Mouse (Mus musculus) intestine, embryonic 14.5 days (tissue): ENCODE measurements around the gene Slc13a5. TPM values are rescaled to one million over a fixed set of nuclear protein-coding genes. Genes with fewer than 3 reads are reported as not detected.

Source experiments
- ATAC-seq: fragments of 200-750 bp; cut with Nextera tagmentation; replicated peaks from 2 replicates; pipeline ENCODE4 v1.8.0; 2017; ENCODE audit warnings: low read depth, moderate number of reproducible peaks, moderate TSS enrichment, moderate library complexity; ENCODE audit not compliant: low FRiP score, low TSS enrichment
- DNase-seq: peaks from one replicate; pipeline ENCODE4 v3.0.0-alpha.2; 2018; ENCODE audit warnings: low spot score
- H3K27ac ChIP-seq: fragments of 300-500 bp; sonication (generic); 2 replicates; pipeline ENCODE4 v1.5.1; 2014; ENCODE audit warnings: low read depth, mild to moderate bottlenecking, control low read depth
- H3K27me3 ChIP-seq: fragments of 300-500 bp; sonication (generic); replicated peaks from 2 replicates; pipeline ENCODE4 v1.6.1; 2014; ENCODE audit warnings: low read length, control low read depth; ENCODE audit not compliant: control insufficient read depth, insufficient read depth
- H3K36me3 ChIP-seq: fragments of 300-500 bp; sonication (generic); 2 replicates; pipeline ENCODE4 v1.6.1; 2014; ENCODE audit warnings: low read length, control low read depth; ENCODE audit not compliant: control insufficient read depth, insufficient read depth
- H3K4me1 ChIP-seq: fragments of 300-500 bp; sonication (generic); replicated peaks from 2 replicates; pipeline ENCODE4 v1.6.1; 2014; ENCODE audit warnings: low read length, control low read depth, mixed read lengths; ENCODE audit not compliant: control insufficient read depth, insufficient read depth
- H3K4me2 ChIP-seq: fragments of 300-500 bp; sonication (generic); 2 replicates; pipeline ENCODE4 v1.6.1; 2014; ENCODE audit warnings: low read length
- H3K4me3 ChIP-seq: fragments of 300-500 bp; sonication (generic); 2 replicates; pipeline ENCODE4 v1.5.1; 2014; ENCODE audit warnings: low read depth, low read length, control low read depth, mixed read lengths
- H3K9ac ChIP-seq: fragments of 300-500 bp; sonication (generic); 2 replicates; pipeline ENCODE4 v1.6.1; 2014; ENCODE audit warnings: mild to moderate bottlenecking, low read length
- H3K9me3 ChIP-seq: fragments of 300-500 bp; sonication (generic); 2 replicates; pipeline ENCODE4 v1.6.1; 2016; ENCODE audit warnings: low read length, control low read depth; ENCODE audit not compliant: control insufficient read depth
- WGBS: fragments of 180-500 bp; shearing (Covaris S2); extraction: QIAGEN DNeasy Blood & Tissue Kit; methylation state at CpG from one replicate; pipeline ENCODE4 v1.1.7; 2014; 5-methylcytosine and 5-hydroxymethylcytosine counted together
- polyA plus RNA-seq: library from polyadenylated mRNA; unstranded; fragments of >200 nt; fragmentation: Nextera tagmentation; extraction: Ambion mirVana; gene quantifications from 2 replicates; pipeline ENCODE4 v1.2.1, GENCODE M21; 2014

Gene Slc13a5
- polyA plus RNA-seq, 1 experiment from 2014 or later: 0.24 TPM

GRCm38 (mm10) chr11:72223414-72223813, 43.6 kb downstream of the Slc13a5 start:
- DNase-seq: no peak
- no peak overlapping the region for H3K4me3 ChIP-seq
- H3K27me3 ChIP-seq: no peaks in the 10 kb centered on the region
- no peak for ATAC-seq
- H3K36me3 ChIP-seq: no peaks in the 10 kb centered on the region
- H3K9me3 ChIP-seq: no peaks in the 10 kb centered on the region
- no peak overlapping the region for H3K4me2 ChIP-seq
- H3K4me1 ChIP-seq: no peaks in the 10 kb centered on the region
- no peak overlapping the region for H3K9ac ChIP-seq
- no peak overlapping the region for H3K27ac ChIP-seq
- WGBS: 82% methylated on average over 4 of the region's 4 CpGs

GRCm38 (mm10) chr11:72221278-72221677, 45.7 kb downstream of the Slc13a5 start:
- Histone ChIP-seq H3K36me3 (no peaks in the 10 kb centered on the region), H3K4me1 (no peaks in the 10 kb centered on the region), H3K4me2 (no peak overlapping the region), H3K9me3 (no peaks in the 10 kb centered on the region), H3K27ac (no peak overlapping the region), H3K4me3 (no peak overlapping the region), H3K27me3 (no peaks in the 10 kb centered on the region), H3K9ac (no peak overlapping the region)
- WGBS: 15% methylated on average over 6 of the region's 6 CpGs
- ATAC-seq (no peak), DNase-seq (peak; percentile 79)

- Histone ChIP-seq H3K9me3 (no peaks in the 10 kb centered on the region), H3K9ac (no peak overlapping the region), H3K4me2 (no peak overlapping the region), H3K27me3 (no peaks in the 10 kb centered on the region), H3K27ac (no peak overlapping the region), H3K36me3 (peaks cover 13% of the 10 kb centered on the region), H3K4me1 (peaks cover 4% of the 10 kb centered on the region; the same call in 1 of the 2 replicates), H3K4me3 (no peak overlapping the region)
- ATAC-seq (no peak), DNase-seq (no peak)
- WGBS: 81% methylated on average over 5 of the region's 5 CpGs
Observed at GRCm38 (mm10) chr11:72217116-72217515, 49.9 kb downstream of the Slc13a5 start.

GRCm38 (mm10) chr11:72215410-72215797, 51.6 kb downstream of the Slc13a5 start, which contains the start of gene Med31:
Gene Med31 (minus strand): TSS chr11:72215592.
- Histone ChIP-seq H3K27ac (peak within 1 kb of the TSS; percentile 77), H3K36me3 (peaks cover 30% of the 10 kb centered on the region), H3K4me2 (peak within 1 kb of the TSS; percentile 97), H3K27me3 (no peaks in the 10 kb centered on the region), H3K4me1 (peaks cover 4% of the 10 kb centered on the region; the same call in 1 of the 2 replicates), H3K9ac (peak within 1 kb of the TSS; percentile 83), H3K4me3 (peak within 1 kb of the TSS; percentile 95), H3K9me3 (no peaks in the 10 kb centered on the region)
- DNase-seq (no peak), ATAC-seq (peak; percentile 79)
- 2% methylated on average over 29 of the region's 29 CpGs for WGBS

GRCm38 (mm10) chr11:72214591-72215409, 52.2 kb downstream of the Slc13a5 start:
- Histone ChIP-seq H3K9me3 (no peaks in the 10 kb centered on the region), H3K27ac (peak overlapping the region; percentile 77), H3K4me3 (peak overlapping the region; percentile 95), H3K4me1 (peaks cover 4% of the 10 kb centered on the region; the same call in 1 of the 2 replicates), H3K9ac (peak overlapping the region; percentile 83), H3K27me3 (no peaks in the 10 kb centered on the region), H3K36me3 (peaks cover 36% of the 10 kb centered on the region), H3K4me2 (peak overlapping the region; percentile 97)
- ATAC-seq: peak; percentile 95
- DNase-seq: peak; percentile 99
- under 1% methylated on average over 51 of the region's 51 CpGs for WGBS

- no peak for ATAC-seq
- Histone ChIP-seq H3K27ac (peak overlapping the region; percentile 73; the same call in 1 of the 2 replicates), H3K9me3 (no peaks in the 10 kb centered on the region), H3K4me3 (peak overlapping the region; percentile 86), H3K4me2 (peak overlapping the region; percentile 91), H3K36me3 (peaks cover 38% of the 10 kb centered on the region), H3K9ac (peak overlapping the region; percentile 72), H3K27me3 (no peaks in the 10 kb centered on the region), H3K4me1 (peaks cover 15% of the 10 kb centered on the region)
- WGBS: 12% methylated on average over 17 of the region's 17 CpGs
- no peak for DNase-seq
Observed at GRCm38 (mm10) chr11:72207834-72208377, 59.1 kb downstream of the Slc13a5 start.

- ATAC-seq (peak; percentile 98), DNase-seq (peak; percentile 93)
- under 1% methylated on average over 35 of the region's 42 CpGs for WGBS
- Histone ChIP-seq H3K9me3 (no peaks in the 10 kb centered on the region), H3K9ac (peak within 1 kb of the TSS; percentile 72), H3K36me3 (peaks cover 33% of the 10 kb centered on the region), H3K4me2 (peak within 1 kb of the TSS; percentile 91), H3K27ac (peak within 1 kb of the TSS; percentile 73), H3K27me3 (no peaks in the 10 kb centered on the region), H3K4me1 (peaks cover 15% of the 10 kb centered on the region), H3K4me3 (peak within 1 kb of the TSS; percentile 86)
Observed at GRCm38 (mm10) chr11:72207204-72207833, 59.7 kb downstream of the Slc13a5 start, which contains the start of the genes 4933427D14Rik and Txndc17. Gene 4933427D14Rik (minus strand): TSS chr11:72207459. Gene Txndc17 (plus strand): TSS chr11:72207547.

- no peaks in the 10 kb centered on the region for H3K9me3 ChIP-seq
- H3K27me3 ChIP-seq: no peaks in the 10 kb centered on the region
- H3K36me3 ChIP-seq: peaks cover 33% of the 10 kb centered on the region
- under 1% methylated on average over 43 of the region's 43 CpGs for WGBS
- peak; percentile 46; the same call in 1 of the 2 replicates for ATAC-seq
- H3K9ac ChIP-seq: peak within 1 kb of the TSS; percentile 72
- DNase-seq: peak; percentile 69
- H3K4me1 ChIP-seq: peaks cover 15% of the 10 kb centered on the region
- H3K4me2 ChIP-seq: peak within 1 kb of the TSS; percentile 91
- H3K4me3 ChIP-seq: peak within 1 kb of the TSS; percentile 86
- peak within 1 kb of the TSS; percentile 73 for H3K27ac ChIP-seq
Observed at GRCm38 (mm10) chr11:72206341-72207203, 60.5 kb downstream of the Slc13a5 start, which contains the start of gene Gm43951. Gene Gm43951 (minus strand): TSS chr11:72206840.
